7 mouse cellular contexts compared by ENCODE assay signal in the genomic region with DNA sequence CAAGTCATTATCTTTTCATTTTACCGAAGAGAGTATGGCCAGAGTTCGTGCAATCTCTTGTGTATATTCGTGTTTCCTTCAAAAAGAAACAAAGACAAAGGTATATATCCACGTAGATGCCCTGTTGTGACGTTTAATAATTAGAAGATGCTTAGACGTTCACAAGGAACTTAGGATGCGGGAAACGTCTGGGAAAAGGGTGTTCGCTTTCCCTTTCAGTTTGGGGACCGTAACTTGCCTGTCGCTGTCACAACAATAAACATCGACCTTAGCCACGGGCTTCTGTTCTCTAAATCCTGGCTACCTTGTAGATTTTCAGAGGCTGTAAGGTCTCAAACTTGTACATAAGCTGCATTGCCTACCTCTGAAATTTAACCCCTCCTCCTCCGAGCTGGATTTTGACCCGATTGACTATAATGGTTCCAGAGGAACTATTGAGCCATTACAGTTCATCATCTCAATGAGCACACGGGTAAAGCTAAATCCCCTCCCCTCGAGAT. TPM values are rescaled to one million over a fixed set of nuclear protein-coding genes. Genes with fewer than 3 reads are reported as not detected.
A peak's percentile ranks its signal among the peaks of the same experiment; 100 is the strongest.
DNase-seq lines count a peak whose midpoint lies in the region; ATAC-seq and TF ChIP-seq lines count a peak whose summit lies in the region.

No protein-coding gene starts in this region.

- H3K27ac ChIP-seq in heart, postnatal 0 days (ENCODE audit: low read depth) = no peak overlapping the region
- H3K27ac ChIP-seq in liver, embryonic 16.5 days (ENCODE audit: low read length) = no peak overlapping the region

- peak overlapping the region; percentile 89 for H3K4me3 ChIP-seq in megakaryocyte, embryonic 14.5 days (replicated peaks)
- peak overlapping the region; percentile 55 for H3K4me3 ChIP-seq in heart, postnatal 0 days (ENCODE audit: low read depth, low read length)
- H3K4me3 ChIP-seq in liver, embryonic 16.5 days (ENCODE audit: low read depth, low read length) = peak overlapping the region; percentile 46

- H3K27me3 ChIP-seq in megakaryocyte, embryonic 14.5 days (replicated peaks) = peaks cover 56% of the 10 kb centered on the region
- peaks cover 54% of the 10 kb centered on the region for H3K27me3 ChIP-seq in heart, postnatal 0 days (ENCODE audit: control insufficient read depth, insufficient read depth, low read length)
- peaks cover 49% of the 10 kb centered on the region for H3K27me3 ChIP-seq in liver, embryonic 16.5 days (ENCODE audit: control insufficient read depth, insufficient read depth, low read depth, low read length)

- no peak for ATAC-seq in megakaryocyte, adult 5-6 weeks (ENCODE audit: poor library complexity, severe bottlenecking)
- ATAC-seq in heart, postnatal 0 days (ENCODE audit: insufficient read depth, low read depth) = no peak
- no peak for ATAC-seq in liver, embryonic 16.5 days (ENCODE audit: low read depth)

- no peaks in the 10 kb centered on the region for H3K9me3 ChIP-seq in megakaryocyte, embryonic 14.5 days
- no peaks in the 10 kb centered on the region for H3K9me3 ChIP-seq in heart, postnatal 0 days (replicated peaks; ENCODE audit: control insufficient read depth, low read length)
- no peaks in the 10 kb centered on the region for H3K9me3 ChIP-seq in liver, embryonic 16.5 days (replicated peaks; ENCODE audit: control insufficient read depth, low read length)

- no peak for TF ChIP-seq CTCF in heart, postnatal 0 days (IDR thresholded peaks at IDR 0.05; ENCODE audit: low read depth)

- peak overlapping the region; percentile 17; the same call in 1 of the 2 replicates for H3K9ac ChIP-seq in heart, postnatal 0 days (replicated peaks; ENCODE audit: low read depth, low read length)
- no peak overlapping the region for H3K9ac ChIP-seq in liver, embryonic 16.5 days (ENCODE audit: low read depth, low read length)

- H3K36me3 ChIP-seq in megakaryocyte, embryonic 14.5 days (replicated peaks; ENCODE audit: low read length) = no peaks in the 10 kb centered on the region
- no peaks in the 10 kb centered on the region for H3K36me3 ChIP-seq in heart, postnatal 0 days (replicated peaks; ENCODE audit: control insufficient read depth, insufficient read depth, low read length)
- H3K36me3 ChIP-seq in liver, embryonic 16.5 days (ENCODE audit: control insufficient read depth, insufficient read depth) = no peaks in the 10 kb centered on the region

- peak overlapping the region; percentile 82 for H3K4me2 ChIP-seq in heart, postnatal 0 days (ENCODE audit: low read depth, low read length)
- peak overlapping the region; percentile 49 for H3K4me2 ChIP-seq in liver, embryonic 16.5 days (ENCODE audit: low read depth, low read length)

- peaks cover 20% of the 10 kb centered on the region for H3K4me1 ChIP-seq in megakaryocyte, embryonic 14.5 days
- no peaks in the 10 kb centered on the region for H3K4me1 ChIP-seq in heart, postnatal 0 days (ENCODE audit: control insufficient read depth, insufficient read depth)
- H3K4me1 ChIP-seq in liver, embryonic 16.5 days (ENCODE audit: control insufficient read depth, low read depth, low read length) = no peaks in the 10 kb centered on the region

- no peak for DNase-seq in heart, postnatal 0 days (ENCODE audit: low spot score)
- no peak for DNase-seq in adrenal gland, postnatal 14 days
- no peak for DNase-seq in cerebellum, postnatal 4 days (ENCODE audit: low spot score in 2 of 2)
- DNase-seq in yolk sac, embryonic 10.5 days (ENCODE audit: low spot score) = no peak

- WGBS in heart, postnatal 0 days = under 1% methylated on average over 17 of the region's 17 CpGs
- under 1% methylated on average over 17 of the region's 17 CpGs for WGBS in liver, embryonic 16.5 days (ENCODE audit: insufficient replicate concordance)

- no peak for TF ChIP-seq EP300 in heart, postnatal 0 days (IDR thresholded peaks at IDR 0.05; ENCODE audit: low read depth)

RNA-seq across cellular contexts. Expression of gene Osr1, which starts 0.6 kb away (rescaled TPM):
- polyA plus RNA-seq in megakaryocyte, embryonic 14.5 days (2012; ENCODE audit: insufficient read depth, low replicate concordance) = not detected in 2 replicates
- total RNA-seq in megakaryocyte, adult 5-6 weeks (2015) = not detected in 2 replicates
- not detected in 2 replicates for total RNA-seq in megakaryocyte, adult 5-6 weeks (2017)
- total RNA-seq in heart, postnatal 0 days (2014; rRNA removed; ENCODE audit: low replicate concordance) = 18.7 and 28.1 TPM in 2 replicates
- 3.1 and 5.1 TPM in 2 replicates for polyA plus RNA-seq in heart, postnatal 0 days (2015; fragmentation: Nextera tagmentation; extraction: Ambion mirVana)
- 0.32 and 0.76 TPM in 2 replicates for polyA plus RNA-seq in liver, embryonic 16.5 days (2015; fragmentation: Nextera tagmentation; extraction: Ambion mirVana)
- total RNA-seq in adrenal gland, postnatal 14 days (2021) = 3.6 and 6.3 TPM in 2 replicates
